Mouse (Mus musculus): ENCODE data around the gene Cdk10. TPM values are rescaled to one million over a fixed set of nuclear protein-coding genes. Genes with fewer than 3 reads are reported as not detected.

Gene Cdk10
- polyA plus RNA-seq, 1 experiment from 2014 or later, result 31.2 TPM

Other genes with a start within 250 kb of the Cdk10 start
- 32.9 TPM in 2 replicates for gene Ankrd11, start 182.6 kb upstream of the Cdk10 start, polyA plus RNA-seq (2016; fragmentation: Nextera tagmentation; extraction: Ambion mirVana)
- gene Spg7, start 161.9 kb upstream of the Cdk10 start, polyA plus RNA-seq (2016; fragmentation: Nextera tagmentation; extraction: Ambion mirVana), result 57.4 and 63.0 TPM in 2 replicates
- 1,165 and 1,266 TPM in 2 replicates for gene Rpl13, start 122.5 kb upstream of the Cdk10 start, polyA plus RNA-seq (2016; fragmentation: Nextera tagmentation; extraction: Ambion mirVana)
- gene Cpne7, start 107.5 kb upstream of the Cdk10 start, polyA plus RNA-seq (2016; fragmentation: Nextera tagmentation; extraction: Ambion mirVana), result 0.76 and 1.5 TPM in 2 replicates
- 9.3 and 12.3 TPM in 2 replicates for gene Sult5a1, start 66.5 kb upstream of the Cdk10 start, polyA plus RNA-seq (2016; fragmentation: Nextera tagmentation; extraction: Ambion mirVana)
- 1.9 and 5.2 TPM in 2 replicates for gene Dpep1, start 38.6 kb upstream of the Cdk10 start, polyA plus RNA-seq (2016; fragmentation: Nextera tagmentation; extraction: Ambion mirVana)
- gene Chmp1a, start 12.1 kb upstream of the Cdk10 start, polyA plus RNA-seq (2016; fragmentation: Nextera tagmentation; extraction: Ambion mirVana), result 120 and 123 TPM in 2 replicates
- 3.5 and 3.6 TPM in 2 replicates for gene Spata33, start 12.0 kb upstream of the Cdk10 start, polyA plus RNA-seq (2016; fragmentation: Nextera tagmentation; extraction: Ambion mirVana)
- gene Spata2l, start 11.4 kb downstream of the Cdk10 start, polyA plus RNA-seq (2016; fragmentation: Nextera tagmentation; extraction: Ambion mirVana), result 2.2 and 2.6 TPM in 2 replicates
- gene Zfp276, start 29.4 kb downstream of the Cdk10 start, polyA plus RNA-seq (2016; fragmentation: Nextera tagmentation; extraction: Ambion mirVana), result 17.8 and 21.4 TPM in 2 replicates
- 19.7 and 20.6 TPM in 2 replicates for gene Vps9d1, start 29.5 kb downstream of the Cdk10 start, polyA plus RNA-seq (2016; fragmentation: Nextera tagmentation; extraction: Ambion mirVana)
- gene Fanca, start 93.7 kb downstream of the Cdk10 start, polyA plus RNA-seq (2016; fragmentation: Nextera tagmentation; extraction: Ambion mirVana), result 28.9 and 31.5 TPM in 2 replicates
- gene Spire2, start 107.9 kb downstream of the Cdk10 start, polyA plus RNA-seq (2016; fragmentation: Nextera tagmentation; extraction: Ambion mirVana), result 4.4 TPM in 2 replicates
- gene Tcf25, start 148.9 kb downstream of the Cdk10 start, polyA plus RNA-seq (2016; fragmentation: Nextera tagmentation; extraction: Ambion mirVana), result 153 and 172 TPM in 2 replicates
- gene Mc1r, start 182.3 kb downstream of the Cdk10 start, polyA plus RNA-seq (2016; fragmentation: Nextera tagmentation; extraction: Ambion mirVana), result not detected in 2 replicates
- gene Tubb3, start 186.6 kb downstream of the Cdk10 start, polyA plus RNA-seq (2016; fragmentation: Nextera tagmentation; extraction: Ambion mirVana), result 10.5 and 15.8 TPM in 2 replicates
- 36.4 and 38.6 TPM in 2 replicates for gene Def8, start 198.7 kb downstream of the Cdk10 start, polyA plus RNA-seq (2016; fragmentation: Nextera tagmentation; extraction: Ambion mirVana)